Mouse (Mus musculus) myocyte (in vitro differentiated cells): ENCODE data around the gene Anks1.

Experiments
- POLR2A ChIP-seq: IDR thresholded peaks from one replicate; pipeline ENCODE4 v1.6.1; 2011; ENCODE audit warnings: low read depth, mild to moderate bottlenecking, control low read depth, moderate library complexity; ENCODE audit not compliant: insufficient read length
- POLR2AphosphoS2 ChIP-seq: IDR thresholded peaks from one replicate; pipeline ENCODE4 v1.6.1; 2011; ENCODE audit warnings: low read depth, control low read depth; ENCODE audit not compliant: insufficient read length
- TCF12 ChIP-seq: IDR thresholded peaks from one replicate; pipeline ENCODE4 v1.6.1; 2011; ENCODE audit warnings: mild to moderate bottlenecking, control low read depth; ENCODE audit not compliant: poor library complexity, insufficient read depth, severe bottlenecking
- TCF3 ChIP-seq: IDR thresholded peaks from one replicate; pipeline ENCODE4 v1.6.1; 2011; ENCODE audit warnings: low read depth, control low read depth; ENCODE audit not compliant: insufficient read length
- USF1 ChIP-seq: IDR thresholded peaks from one replicate; pipeline ENCODE4 v1.6.1; 2011; ENCODE audit warnings: low read depth, mild to moderate bottlenecking, control low read depth, moderate library complexity

DNA sequence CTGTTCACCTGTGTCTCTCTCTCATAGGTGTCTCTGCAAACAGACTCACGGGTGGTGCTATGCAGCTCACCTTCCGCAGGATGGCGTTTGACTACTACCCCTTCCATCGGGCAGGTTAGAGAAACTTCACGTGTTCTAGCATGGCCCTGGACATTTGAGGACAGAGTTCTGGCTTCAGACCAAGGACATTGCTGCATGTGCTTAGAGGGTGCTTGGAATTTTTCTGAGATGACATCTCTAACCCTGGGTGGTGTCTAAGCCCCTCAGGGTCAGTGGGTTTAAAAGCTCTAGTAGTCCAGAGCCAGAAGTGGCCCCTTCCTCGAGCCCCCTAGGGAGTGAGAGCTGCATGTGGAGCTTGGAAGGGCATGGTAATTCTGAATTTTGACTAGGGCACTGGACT, 25.1 kb upstream of the Anks1 start:
- TF ChIP-seq POLR2AphosphoS2 (no peak), TCF12 (no peak), POLR2A (no peak), USF1 (no peak), TCF3 (no peak)
